Mouse (Mus musculus): ENCODE measurements at regions not wholly inside any gene's neighbourhood (a gene's known extent, or its start where the extent isn't known, plus 50 kb on each side); places are given as distances from the start of the nearest gene placed in this dataset.

DNA sequence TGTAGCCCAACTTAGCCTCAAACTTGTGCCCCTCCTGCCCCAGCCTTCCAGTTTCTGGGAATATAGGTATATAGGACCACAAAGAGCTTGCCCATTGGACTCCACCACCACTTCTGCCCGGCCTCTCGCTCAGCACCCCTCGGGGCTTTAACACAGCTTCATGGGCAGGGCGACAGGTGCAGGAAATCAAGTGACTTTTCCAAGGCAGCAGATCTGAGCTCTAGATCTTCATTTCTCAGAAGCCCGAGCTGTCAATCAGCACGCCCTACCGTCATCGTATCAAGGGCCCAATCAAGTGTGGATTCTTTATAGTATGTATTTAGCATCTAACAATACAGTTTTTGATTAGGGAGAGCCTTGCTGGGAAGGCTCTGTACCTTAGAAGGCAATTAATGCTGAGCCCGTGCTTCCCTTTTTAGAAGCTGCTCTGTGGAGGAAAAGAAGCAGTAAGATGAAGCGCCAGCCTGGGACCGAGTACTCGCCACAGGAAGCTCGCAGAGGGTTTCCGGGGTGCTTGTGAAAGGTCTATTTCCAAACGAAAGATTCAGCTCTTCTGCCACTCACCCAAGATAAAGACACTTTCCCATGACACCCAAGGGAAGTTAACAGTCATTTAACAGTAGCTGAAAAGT is 56.9 kb upstream of the E2f3 start:
- DNase-seq (ENCODE audit: low spot score): no peak

DNA sequence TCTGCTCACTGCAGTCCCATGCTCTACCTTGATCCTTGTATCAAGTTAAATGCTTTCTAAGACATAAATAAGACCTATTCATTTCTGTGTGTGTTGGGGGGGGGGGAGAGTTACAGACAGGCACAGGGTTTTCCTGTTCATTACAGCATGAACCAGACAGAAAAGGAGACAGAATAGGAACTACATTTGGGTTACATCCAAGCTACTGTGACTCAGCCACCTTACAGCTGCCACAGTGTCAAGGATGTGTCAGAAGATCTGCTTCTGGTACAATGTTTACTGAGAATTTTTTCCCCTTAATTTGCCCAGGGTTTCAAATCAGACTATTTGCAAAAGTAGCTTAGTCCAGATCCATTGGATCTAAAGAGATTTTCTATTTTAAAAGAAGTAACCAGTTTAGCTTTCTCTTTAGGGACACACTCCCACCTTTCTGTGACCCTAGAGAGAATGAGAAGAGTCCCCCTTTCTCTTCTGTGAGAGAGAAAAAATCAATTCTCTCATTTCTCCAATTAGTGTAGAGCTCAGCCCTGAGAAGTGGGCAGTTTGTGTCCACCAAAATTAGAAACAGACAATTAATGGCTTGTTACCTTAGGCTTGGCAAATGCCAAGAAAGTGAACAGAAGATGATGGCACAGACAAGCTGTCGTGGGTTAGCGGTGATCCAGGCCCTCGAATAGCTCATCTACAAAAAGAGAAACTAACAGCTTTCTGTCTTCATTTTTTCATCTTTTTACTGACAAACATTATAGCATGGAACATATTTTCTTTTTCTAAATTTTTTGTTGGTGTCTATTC is 55.8 kb upstream of the E2f3 start:
- DNase-seq (ENCODE audit: low spot score): no peak

DNA sequence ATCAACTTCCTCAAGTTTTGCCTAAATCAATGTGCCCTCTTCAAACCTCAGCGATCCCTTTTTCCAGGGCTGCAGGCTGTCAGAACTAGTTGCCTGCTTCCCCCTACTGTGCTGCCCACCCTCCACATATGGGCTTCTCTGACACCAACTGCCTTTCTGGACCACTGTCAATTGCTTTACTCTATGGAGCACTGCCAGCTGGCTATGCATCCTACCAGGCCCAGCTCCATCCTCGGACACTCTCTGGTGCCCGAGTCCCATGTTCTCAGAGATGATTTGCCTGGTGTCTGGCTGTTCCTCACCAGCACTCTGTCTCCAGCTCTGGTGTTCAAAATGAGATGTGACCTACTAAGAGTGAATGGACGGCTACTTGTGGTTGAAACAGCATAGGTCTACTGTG is 54.4 kb upstream of the E2f3 start:
- no peak for DNase-seq (ENCODE audit: low spot score)

DNA sequence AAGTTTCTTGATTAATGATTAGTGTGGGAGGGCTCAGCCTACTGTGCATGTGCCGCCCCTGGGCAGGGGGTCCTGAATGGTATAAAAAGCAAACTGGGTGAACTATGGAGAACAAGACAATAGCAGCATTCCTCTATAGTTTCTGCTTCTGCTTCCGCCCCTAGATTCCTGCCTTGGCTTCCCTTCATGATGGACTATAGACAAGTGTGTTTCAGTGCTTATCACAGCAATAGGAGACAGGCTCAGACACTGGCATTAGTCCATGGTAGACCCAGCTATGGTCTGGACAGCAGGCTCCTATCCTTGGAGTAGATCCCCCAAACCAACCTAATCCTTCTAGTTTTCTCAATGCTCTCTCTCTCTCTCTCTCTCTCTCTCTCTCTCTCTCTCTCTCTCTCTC is 53.9 kb upstream of the E2f3 start:
- no peak for DNase-seq (ENCODE audit: low spot score)

DNA sequence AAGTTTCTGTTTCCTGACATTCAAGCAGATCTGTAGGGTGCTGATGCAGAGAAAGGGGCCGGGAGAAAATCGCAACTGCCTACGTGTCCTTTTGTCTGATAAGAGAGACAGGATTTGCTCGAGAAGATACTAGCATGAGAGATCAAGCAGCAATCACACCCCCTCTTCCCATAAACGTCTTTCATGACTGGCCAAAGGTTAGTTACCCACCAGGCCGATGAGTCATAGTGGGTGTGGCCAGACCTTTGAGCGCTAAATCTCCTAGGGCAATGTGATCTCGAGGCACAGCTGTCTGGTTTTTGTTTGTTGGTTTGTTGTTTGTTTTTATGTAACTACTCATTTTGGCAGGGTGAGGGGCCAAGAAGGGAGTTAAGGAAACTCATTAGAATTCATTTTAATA is 50.7 kb upstream of the E2f3 start:
- DNase-seq (ENCODE audit: low spot score): no peak

DNA sequence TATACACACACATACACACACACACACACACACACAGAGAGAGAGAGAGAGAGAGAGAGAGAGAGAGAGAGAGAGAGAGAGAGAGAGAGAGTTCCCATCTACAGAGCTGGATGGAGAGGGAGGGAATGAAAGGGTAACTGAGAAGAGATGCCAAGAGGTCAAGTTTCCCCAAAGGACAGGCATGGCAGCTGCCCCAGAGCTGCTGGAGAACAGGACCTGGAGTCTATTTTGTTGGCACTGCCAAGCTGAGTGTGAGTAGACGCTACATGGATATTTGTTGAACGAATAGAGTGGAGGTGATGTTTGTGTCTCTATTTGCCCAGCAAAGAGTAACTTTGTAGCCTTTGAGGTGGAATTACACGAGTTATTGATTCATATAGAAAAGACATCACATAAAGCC is 50.2 kb upstream of the E2f3 start:
- DNase-seq (ENCODE audit: low spot score): no peak

Data from ovary, postnatal 36 days (tissue).